Mouse (Mus musculus) urinary bladder, adult 18-20 months (tissue): ENCODE results near the gene Luc7l3.
A peak's percentile ranks its signal among the peaks of the same experiment; 100 is the strongest.

Source experiments
- DNase-seq, 2 experiments: peaks; one replicate each; pipeline ENCODE4 v3.0.0; 2022; ENCODE audit warnings: low spot score in 2 of 2, mixed read lengths in 2 of 2

Gene Luc7l3

DNA sequence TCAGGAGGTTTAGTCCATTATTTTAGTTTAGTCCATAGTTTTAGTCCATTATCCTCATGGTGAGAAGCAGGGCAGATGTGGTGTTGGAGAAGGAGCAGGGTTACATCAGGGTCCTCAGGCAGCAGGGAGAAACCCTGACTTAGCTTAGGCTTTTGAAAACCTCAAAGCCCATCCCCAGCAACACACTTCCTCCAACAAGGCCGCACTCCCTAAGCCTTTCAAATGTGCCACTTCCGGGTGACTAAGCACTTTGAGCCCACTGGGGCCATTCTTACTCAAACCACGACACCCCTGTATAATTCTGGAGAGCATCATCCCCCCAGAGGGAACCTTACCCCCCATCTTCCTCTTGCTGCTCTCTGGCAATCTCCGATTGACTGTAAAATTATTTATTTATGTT is 62.0 kb downstream of the Luc7l3 start:
- DNase-seq: no peak

DNA sequence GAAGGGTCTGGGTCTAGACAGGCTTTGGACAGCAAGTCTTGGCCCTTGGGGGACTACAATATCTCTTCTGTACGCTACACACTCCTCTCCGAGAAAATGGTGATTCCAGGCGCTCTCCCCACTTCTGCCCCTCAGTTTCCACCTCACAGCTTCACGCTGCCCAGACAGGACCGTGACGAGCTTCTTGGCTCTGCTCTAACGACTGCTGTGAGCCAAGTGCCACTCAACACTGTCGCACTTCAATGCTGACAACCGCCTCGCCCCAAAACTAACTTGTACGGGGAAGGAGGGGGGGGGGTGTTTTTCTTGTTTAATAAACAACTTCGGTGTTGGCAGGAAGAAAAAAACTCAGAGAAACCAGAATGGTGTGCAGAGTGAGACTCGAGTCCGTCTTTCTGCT is 63.8 kb downstream of the Luc7l3 start:
- DNase-seq: no peak

DNA sequence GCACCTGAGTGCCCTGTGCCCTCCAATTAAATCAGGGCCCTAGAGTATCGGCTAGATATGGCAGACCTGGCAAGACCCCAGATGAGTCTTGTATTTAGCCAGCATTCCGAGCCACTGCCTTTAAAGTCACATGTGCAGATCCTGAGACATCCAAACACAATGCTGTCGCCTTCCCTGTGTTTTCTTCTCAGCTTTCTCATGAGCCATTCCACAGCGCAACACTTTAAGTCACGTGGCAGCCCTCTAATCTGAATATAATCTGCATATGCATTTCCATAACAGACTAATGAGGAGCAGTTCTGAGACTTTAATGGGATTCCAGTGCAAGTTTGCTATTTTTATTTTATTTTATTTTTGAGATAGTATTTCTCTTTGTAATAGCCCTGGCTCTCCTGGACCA is 66.1 kb downstream of the Luc7l3 start:
- DNase-seq: no peak

DNA sequence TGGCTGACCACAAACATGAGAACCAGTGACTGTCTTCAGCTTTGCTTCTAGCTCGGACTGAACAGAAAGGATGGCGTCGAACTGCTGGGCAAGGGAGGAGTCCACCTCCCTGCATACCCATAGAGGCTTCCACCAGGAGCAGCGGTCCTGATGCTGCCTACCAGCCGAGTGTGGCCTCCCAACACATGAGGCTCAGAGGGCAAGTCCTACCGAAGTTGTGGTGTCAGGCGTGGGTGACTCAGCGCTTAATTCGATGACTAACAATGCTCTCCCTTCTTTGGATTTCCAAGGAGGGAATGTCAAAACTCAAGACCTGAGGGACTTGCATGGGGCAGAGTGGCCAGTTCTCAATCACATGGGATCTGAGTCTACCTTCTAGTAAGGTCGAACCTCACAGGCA is 68.1 kb downstream of the Luc7l3 start:
- no peak for DNase-seq

DNA sequence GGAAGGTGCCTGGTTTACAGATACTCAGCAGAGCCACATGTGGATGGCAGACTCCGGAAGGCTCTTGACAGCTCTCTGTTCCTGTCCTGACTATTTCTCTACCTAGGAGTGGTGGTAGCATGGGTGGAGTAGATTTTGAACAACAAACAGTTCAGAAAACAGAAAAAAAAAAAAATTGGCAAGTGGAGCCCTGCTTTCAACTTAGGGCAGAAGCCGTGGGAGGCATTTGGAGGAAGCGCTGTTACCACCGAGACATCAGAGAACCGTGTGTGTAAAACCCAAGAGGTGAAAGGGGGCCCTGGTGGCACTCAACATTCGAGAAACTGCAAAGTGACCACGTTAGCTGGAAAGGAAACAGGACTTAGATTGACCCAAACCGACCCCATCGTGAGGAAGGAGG is 68.6 kb downstream of the Luc7l3 start:
- no peak for DNase-seq

DNA sequence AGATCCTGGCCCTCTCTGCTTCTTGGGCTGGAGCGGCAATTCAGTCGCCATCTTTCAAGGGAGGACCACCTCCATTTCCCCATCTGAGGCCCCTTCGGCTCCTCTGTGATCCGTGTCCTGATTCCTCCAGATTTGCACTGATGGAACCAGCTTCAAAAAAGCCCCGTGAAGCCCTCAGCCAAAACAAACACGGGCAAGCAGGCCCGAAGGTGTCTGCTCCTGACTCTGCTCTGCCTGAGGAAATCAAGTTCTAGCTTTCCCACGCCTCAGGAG is 75.1 kb downstream of the Luc7l3 start:
- no peak for DNase-seq

DNA sequence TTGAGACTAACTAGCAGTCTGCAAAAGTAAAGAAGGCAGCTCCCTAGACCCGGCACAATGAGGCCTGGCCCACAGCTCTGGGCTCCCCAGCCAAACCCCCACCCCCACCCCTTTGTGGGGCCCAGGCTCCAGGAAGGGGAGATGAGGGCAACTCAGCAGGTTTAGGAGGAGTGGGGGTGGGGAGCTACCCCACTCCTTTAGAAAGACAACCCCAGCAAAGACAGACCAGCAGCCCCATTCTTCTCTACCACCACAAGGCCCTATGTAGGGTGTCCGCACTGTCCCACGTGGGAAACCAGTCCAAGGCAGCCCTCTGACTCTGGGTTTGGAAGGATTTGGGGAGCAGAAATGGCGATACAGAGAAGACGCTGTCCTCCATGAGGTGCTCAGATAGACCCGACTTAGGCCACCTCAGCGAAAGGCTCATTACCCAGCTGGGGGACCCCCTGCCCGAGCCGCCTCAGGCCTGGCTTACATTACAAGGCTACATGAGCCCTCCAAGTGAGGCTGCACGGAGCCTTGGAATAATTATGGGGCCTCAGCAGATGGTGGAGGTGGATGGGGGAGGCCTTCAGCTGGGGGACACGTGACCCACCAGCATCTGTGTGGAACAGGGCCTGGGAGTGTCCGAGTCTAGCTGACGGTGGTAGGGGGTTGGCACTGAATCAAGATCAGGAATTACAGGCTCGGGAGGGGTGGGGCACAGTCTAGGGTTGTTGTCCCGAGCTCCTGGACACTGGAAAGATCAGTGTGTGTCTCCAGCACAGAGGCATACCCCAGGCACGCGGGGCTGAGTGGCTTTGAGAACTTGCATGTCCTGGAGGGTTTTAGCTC is 75.6 kb downstream of the Luc7l3 start, which contains the start of gene Wfikkn2:
Wfikkn2 (minus strand) TSS at position 51 of the 834 bp plus-strand sequence.
- DNase-seq: no peak

DNA sequence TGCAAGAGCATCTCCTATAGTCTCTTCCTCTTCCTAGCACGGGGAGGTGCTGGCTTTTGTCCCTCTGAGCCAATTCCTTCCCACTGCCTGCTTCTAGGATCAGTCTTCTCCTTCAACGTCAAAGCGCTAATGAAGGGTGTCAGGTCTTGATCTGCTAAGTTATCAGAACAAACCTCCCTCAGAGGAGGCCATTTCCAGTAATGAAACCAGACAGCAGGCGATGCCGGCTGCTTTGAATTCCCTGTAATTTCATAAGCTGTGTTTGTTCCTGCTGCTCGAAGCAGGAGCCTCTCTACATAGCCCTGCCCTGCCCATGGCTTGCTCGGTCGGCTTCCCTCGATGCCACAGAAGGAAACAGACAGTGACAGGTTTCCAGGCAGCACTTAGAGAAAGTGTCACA is 77.4 kb downstream of the Luc7l3 start:
- DNase-seq: no peak

DNA sequence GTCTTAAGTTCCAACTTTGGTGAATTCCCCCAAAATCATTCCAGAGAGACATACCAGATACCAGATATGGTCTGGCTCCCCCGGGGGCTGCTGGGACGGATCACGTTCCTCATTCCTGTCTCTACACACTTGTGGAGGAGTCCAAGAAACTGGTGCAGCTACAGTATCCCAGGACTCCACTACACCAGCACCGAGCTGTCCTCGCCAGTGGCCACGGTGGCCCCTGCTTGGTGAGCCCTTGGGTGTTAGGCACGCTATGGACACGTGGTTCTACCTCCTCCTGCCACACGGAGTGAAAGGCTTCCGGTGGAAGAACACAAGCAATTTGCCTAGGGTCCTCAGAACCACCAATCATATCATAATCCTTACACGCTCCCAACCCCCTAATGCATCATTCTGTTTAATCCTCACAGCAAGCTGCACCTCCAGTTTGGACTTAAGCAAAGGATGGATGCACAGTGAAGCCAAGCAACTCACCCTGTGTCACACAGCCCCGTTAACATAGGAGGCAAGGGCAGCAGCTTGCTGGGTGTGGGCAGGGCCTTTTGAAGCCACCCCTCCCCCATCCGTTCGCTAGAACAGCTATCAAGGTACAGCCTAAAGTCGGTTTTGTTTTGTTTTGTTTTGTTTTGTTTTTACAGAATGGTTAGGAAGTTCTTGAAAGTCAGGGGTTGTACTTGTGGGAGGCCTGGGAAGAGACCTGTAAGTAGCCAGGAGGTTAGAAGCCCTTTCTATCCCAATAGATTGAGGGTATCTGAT is 78.2 kb downstream of the Luc7l3 start:
- DNase-seq: no peak

DNA sequence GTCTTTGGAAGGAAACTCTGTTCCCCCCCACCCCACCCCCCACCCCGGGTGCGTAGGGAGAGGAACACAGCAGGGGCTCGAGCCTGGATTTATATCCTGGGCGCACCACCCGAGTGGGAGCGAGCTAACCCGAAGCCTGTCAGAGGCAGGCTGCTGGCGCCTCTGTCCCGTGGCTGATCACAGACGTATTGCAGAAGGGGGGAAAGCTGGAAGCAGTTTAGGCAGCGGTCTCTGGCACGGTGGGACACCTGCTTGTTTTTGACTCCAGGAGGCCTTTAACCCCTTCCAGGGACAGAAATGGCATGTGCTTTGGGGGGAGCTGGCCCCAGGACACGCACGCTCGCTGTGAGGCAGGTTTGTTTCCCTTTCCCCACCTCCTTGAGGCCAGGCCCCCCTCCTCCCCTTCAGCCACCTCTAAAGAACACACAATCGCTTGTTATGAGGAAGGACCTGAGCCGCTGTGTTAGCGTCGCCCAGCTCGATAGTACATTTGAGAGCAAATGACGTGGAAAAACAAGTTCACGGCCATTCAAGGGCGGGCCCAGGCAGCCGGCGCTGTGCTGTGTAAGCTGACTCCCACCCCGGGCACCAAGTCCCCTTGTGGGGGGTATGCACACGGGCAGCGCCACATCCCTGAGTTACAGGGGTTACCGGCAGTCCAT is 78.9 kb downstream of the Luc7l3 start:
- peak in 1 of 2 experiments; percentile 32 for DNase-seq

DNA sequence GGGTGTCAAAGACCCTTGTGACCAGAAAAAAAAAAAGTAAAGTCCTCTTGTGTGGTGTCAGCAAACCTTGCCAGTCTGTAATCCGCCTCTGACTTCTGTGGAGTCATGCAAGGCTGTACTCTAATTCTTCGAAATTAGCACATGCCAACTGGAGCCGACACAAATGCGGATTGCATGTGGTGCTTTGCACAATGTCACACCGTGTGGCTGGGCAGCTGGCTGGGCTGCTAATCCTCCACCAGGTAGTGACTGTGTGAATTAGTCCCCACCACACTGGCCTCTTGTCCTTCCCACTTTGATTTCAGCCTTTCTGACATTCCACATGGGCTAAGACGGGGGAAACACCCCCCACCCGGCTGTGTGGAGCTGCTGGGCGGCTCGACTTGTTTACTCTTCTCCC is 82.1 kb downstream of the Luc7l3 start:
- DNase-seq: no peak

DNA sequence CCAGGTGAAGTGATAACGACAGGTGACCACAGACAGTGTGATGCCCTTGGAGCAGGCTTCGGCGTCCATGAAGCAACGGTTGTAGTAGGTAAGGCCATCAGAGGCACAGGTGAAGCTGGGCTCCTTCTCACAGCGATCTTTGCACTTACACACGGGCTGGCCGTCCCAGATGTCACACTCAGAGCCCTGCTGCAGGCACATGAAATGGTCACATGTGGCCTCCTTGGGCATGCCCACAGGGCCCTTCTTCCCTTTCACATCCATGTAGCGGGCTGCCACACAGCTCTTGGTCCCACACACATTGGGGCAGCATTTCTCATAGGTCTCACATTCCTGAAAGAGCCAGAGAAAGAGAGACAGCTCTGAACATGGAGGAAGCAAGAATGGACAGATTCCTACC is 83.0 kb downstream of the Luc7l3 start:
- DNase-seq: no peak
